Mouse (Mus musculus) MEL (cell line): ENCODE measurements around the gene Otp.
A peak's percentile ranks its signal among the peaks of the same experiment; 100 is the strongest.

Source experiments
- CTCF ChIP-seq, 3 experiments: IDR thresholded peaks in 2 of 3; conservative IDR thresholded peaks in 1 of 3; 2 replicates each; pipeline ENCODE4 v1.5.1; 2011 to 2012; ENCODE audit warnings: low read length in 3 of 3, low read depth in 2 of 3, mild to moderate bottlenecking in 2 of 3, improper control_type of control experiment in 1 of 3, inconsistent platforms in 1 of 3, mixed read lengths in 1 of 3, moderate library complexity in 1 of 3; ENCODE audit not compliant: control insufficient read depth in 1 of 3, insufficient read depth in 1 of 3, poor library complexity in 1 of 3, severe bottlenecking in 1 of 3
- E2F4 ChIP-seq: IDR thresholded peaks from 2 replicates; pipeline ENCODE4 v1.6.1; 2011; ENCODE audit warnings: low read depth, low read length, improper control_type of control experiment, borderline replicate concordance
- GATA1 ChIP-seq: IDR thresholded peaks from 2 replicates; pipeline ENCODE4 v1.6.1; 2011; ENCODE audit warnings: low read depth, low read length, improper control_type of control experiment
- HCFC1 ChIP-seq: IDR thresholded peaks from 2 replicates; pipeline ENCODE4 v1.6.1; 2012; ENCODE audit warnings: low read depth, mild to moderate bottlenecking, inconsistent platforms, low read length, improper control_type of control experiment, moderate library complexity
- MYB ChIP-seq: IDR thresholded peaks from 2 replicates; pipeline ENCODE4 v1.6.1; 2011; ENCODE audit warnings: mild to moderate bottlenecking, low read depth, low read length, improper control_type of control experiment
- NELFE ChIP-seq: IDR thresholded peaks from 2 replicates; pipeline ENCODE4 v1.6.1; 2011; ENCODE audit warnings: low read depth, low read length, improper control_type of control experiment
- NRF1 ChIP-seq: IDR thresholded peaks from 2 replicates; pipeline ENCODE4 v1.6.1; 2014; ENCODE audit warnings: low read depth, mild to moderate bottlenecking, inconsistent platforms, low read length, improper control_type of control experiment, moderate library complexity; ENCODE audit not compliant: poor library complexity, insufficient read depth, severe bottlenecking
- POLR2A ChIP-seq, 2 experiments: IDR thresholded peaks; 2 replicates each; pipeline ENCODE4 v1.6.1; 2011 to 2012; ENCODE audit warnings: low read length in 2 of 2, mild to moderate bottlenecking in 2 of 2, control low read depth in 1 of 2, improper control_type of control experiment in 1 of 2, low read depth in 1 of 2, moderate library complexity in 1 of 2; ENCODE audit not compliant: control insufficient read depth in 1 of 2, insufficient read depth in 1 of 2, poor library complexity in 1 of 2
- POLR2AphosphoS2 ChIP-seq: IDR thresholded peaks from 2 replicates; pipeline ENCODE4 v1.6.1; 2011; ENCODE audit warnings: low read length, improper control_type of control experiment
- POLR2AphosphoS5 ChIP-seq: IDR thresholded peaks from 2 replicates; pipeline ENCODE4 v1.6.1; 2012; ENCODE audit warnings: low read depth, borderline replicate concordance, mild to moderate bottlenecking, inconsistent platforms, low read length, moderate library complexity, mixed read lengths
- USF1 ChIP-seq: IDR thresholded peaks from 2 replicates; pipeline ENCODE4 v1.6.1; 2014; ENCODE audit warnings: low read depth, mild to moderate bottlenecking, inconsistent platforms, low read length, improper control_type of control experiment, moderate library complexity

- TF ChIP-seq GATA1, result no peak
- no peak for TF ChIP-seq CTCF (IDR thresholded peaks at IDR 0.05 in 2 of 3, conservative IDR thresholded peaks at IDR 0.05 in 1 of 3; ENCODE audit: control insufficient read depth in 1 of 3, insufficient read depth in 1 of 3, low read depth in 2 of 3, low read length in 3 of 3, poor library complexity in 1 of 3, severe bottlenecking in 1 of 3)
- no peak for TF ChIP-seq HCFC1
- TF ChIP-seq POLR2AphosphoS2, result no peak
- TF ChIP-seq E2F4, result no peak
- TF ChIP-seq USF1, result peak; percentile 35; the same call in 1 of the 2 replicates
- no peak for TF ChIP-seq POLR2AphosphoS5
- TF ChIP-seq NRF1, result no peak
- TF ChIP-seq NELFE, result no peak
- TF ChIP-seq POLR2A (IDR thresholded peaks at IDR 0.05; ENCODE audit: control insufficient read depth in 1 of 2, insufficient read depth in 1 of 2, low read depth in 1 of 2, low read length in 2 of 2, poor library complexity in 1 of 2), result no peak
- TF ChIP-seq MYB, result no peak
These were observed 40.3 kb downstream of the Otp start for GRCm38 (mm10) chr13:94915654-94916053.
